Mouse (Mus musculus): Measurements from ENCODE around the gene Lcat.

DNA sequence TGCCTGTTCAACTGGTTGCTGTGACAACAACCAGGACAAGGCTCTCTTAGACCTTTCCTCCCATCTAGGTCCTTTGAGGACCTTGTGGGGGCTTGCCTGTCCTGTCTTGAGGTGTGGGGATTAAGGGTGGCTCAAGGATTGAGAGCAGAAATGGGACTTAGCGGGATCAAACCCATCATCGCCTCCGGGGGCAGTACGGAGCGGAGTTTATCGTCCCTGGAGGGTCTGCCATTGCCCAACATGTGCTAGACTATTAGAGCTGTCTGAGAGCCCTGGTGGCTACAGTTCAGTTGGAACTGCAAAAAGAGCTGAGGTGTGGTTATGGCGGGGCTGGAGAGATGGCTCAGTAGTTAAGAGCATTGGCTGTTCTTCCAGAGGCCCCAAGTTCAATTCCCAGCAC lies 32.2 kb upstream of the Lcat start:
- TF ChIP-seq POLR2A (IDR thresholded peaks at IDR 0.05; ENCODE audit: insufficient read depth, low read length) (no peak), CTCF (IDR thresholded peaks at IDR 0.05; ENCODE audit: low read depth, low read length) (peak; percentile 42), EP300 (IDR thresholded peaks at IDR 0.05; ENCODE audit: insufficient read depth, low read depth, low read length) (no peak)
